8 mouse cellular contexts compared by ENCODE assay signal in genomic region chr5:120648569-120649373, GRCm38 (mm10). TPM values are rescaled to one million over a fixed set of nuclear protein-coding genes. Genes with fewer than 3 reads are reported as not detected.
DNase-seq lines count a peak whose midpoint lies in the region; ATAC-seq and TF ChIP-seq lines count a peak whose summit lies in the region.

Gene Rasal1 (plus strand): TSS chr5:120648812.

- peaks cover 65% of the 10 kb centered on the region for H3K27me3 ChIP-seq in heart, embryonic 12.5 days (replicated peaks)
- H3K27me3 ChIP-seq in kidney, postnatal 0 days (ENCODE audit: insufficient read depth, low read length), result peaks cover 11% of the 10 kb centered on the region
- peaks cover 54% of the 10 kb centered on the region for H3K27me3 ChIP-seq in liver, embryonic 11.5 days (replicated peaks; ENCODE audit: control insufficient read depth, insufficient read depth, low read length)
- H3K27me3 ChIP-seq in splenic B cell, adult 2 months (ENCODE audit: control insufficient read depth, insufficient read depth, low read length, poor library complexity, severe bottlenecking), result no peaks in the 10 kb centered on the region

- peak within 1 kb of the TSS; percentile 50 for H3K9ac ChIP-seq in heart, embryonic 12.5 days
- 0 out of 2 replicates have a peak within 1 kb of the TSS, but pooled peaks have one; percentile 35 for H3K9ac ChIP-seq in kidney, postnatal 0 days (ENCODE audit: low read depth, low read length)
- H3K9ac ChIP-seq in liver, embryonic 11.5 days (ENCODE audit: low read depth, low read length), result no peak within 1 kb of the TSS

- TF ChIP-seq POLR2A in cortical plate, adult 2 months (IDR thresholded peaks at IDR 0.05; ENCODE audit: extremely low read depth, insufficient read depth, low read length), result no peak

- WGBS in heart, embryonic 12.5 days, result under 1% methylated on average over 53 of the region's 53 CpGs
- WGBS in kidney, postnatal 0 days, result 1% methylated on average over 53 of the region's 53 CpGs
- 1% methylated on average over 53 of the region's 53 CpGs for WGBS in liver, embryonic 11.5 days

- no peaks in the 10 kb centered on the region for H3K9me3 ChIP-seq in heart, embryonic 12.5 days (replicated peaks)
- no peaks in the 10 kb centered on the region for H3K9me3 ChIP-seq in kidney, postnatal 0 days (replicated peaks; ENCODE audit: low read length)
- no peaks in the 10 kb centered on the region for H3K9me3 ChIP-seq in liver, embryonic 11.5 days (ENCODE audit: control insufficient read depth, low read length)

- ATAC-seq in heart, embryonic 12.5 days (ENCODE audit: insufficient number of reproducible peaks, low FRiP score), result peak; percentile 52
- ATAC-seq in kidney, postnatal 0 days (replicated peaks; ENCODE audit: low FRiP score, low read depth), result peak; percentile 51
- ATAC-seq in liver, embryonic 11.5 days (replicated peaks; ENCODE audit: low FRiP score), result peak; percentile 63
- ATAC-seq in monocyte, adult 5-6 weeks (replicated peaks; ENCODE audit: insufficient number of reproducible peaks, low FRiP score, low TSS enrichment, poor library complexity, severe bottlenecking), result peak; percentile 42

- peak within 1 kb of the TSS; percentile 73 for H3K4me3 ChIP-seq in cortical plate, adult 2 months (ENCODE audit: insufficient read depth, low read length)
- H3K4me3 ChIP-seq in heart, embryonic 12.5 days, result peak within 1 kb of the TSS; percentile 39
- H3K4me3 ChIP-seq in kidney, postnatal 0 days (replicated peaks; ENCODE audit: low read depth, low read length), result peak within 1 kb of the TSS; percentile 28
- H3K4me3 ChIP-seq in liver, embryonic 11.5 days (ENCODE audit: low read depth, low read length), result peak within 1 kb of the TSS; percentile 37

- peak within 1 kb of the TSS; percentile 75 for H3K4me2 ChIP-seq in heart, embryonic 12.5 days
- H3K4me2 ChIP-seq in kidney, postnatal 0 days (ENCODE audit: low read length), result peak within 1 kb of the TSS; percentile 58
- peak within 1 kb of the TSS; percentile 75 for H3K4me2 ChIP-seq in liver, embryonic 11.5 days

- H3K27ac ChIP-seq in cortical plate, adult 2 months (ENCODE audit: insufficient read depth, low read length), result peak within 1 kb of the TSS; percentile 79
- no peak within 1 kb of the TSS for H3K27ac ChIP-seq in heart, embryonic 12.5 days (ENCODE audit: poor library complexity, severe bottlenecking)
- no peak within 1 kb of the TSS for H3K27ac ChIP-seq in kidney, postnatal 0 days
- H3K27ac ChIP-seq in liver, embryonic 11.5 days (ENCODE audit: low read depth, low read length), result no peak within 1 kb of the TSS

- peak; percentile 94 for DNase-seq in A20 (ENCODE audit: low read depth, low spot score)
- peak; percentile 81 for DNase-seq in ZHBTc4 (ENCODE audit: low read depth, low spot score)
- DNase-seq in kidney, postnatal 0 days (ENCODE audit: low spot score), result peak; percentile 46
- DNase-seq in liver, embryonic 11.5 days (ENCODE audit: low spot score), result peak; percentile 72
- peak; percentile 91 for DNase-seq in splenic B cell, adult 2 months (ENCODE audit: low read depth, low spot score)

- TF ChIP-seq CTCF in cortical plate, adult 2 months (IDR thresholded peaks at IDR 0.05; ENCODE audit: extremely low read depth, insufficient read depth, low read length), result peak; percentile 44
- peak; percentile 56 for TF ChIP-seq CTCF in kidney, postnatal 0 days (IDR thresholded peaks at IDR 0.05; ENCODE audit: low read depth)

- H3K36me3 ChIP-seq in heart, embryonic 12.5 days, result no peaks in the 10 kb centered on the region
- H3K36me3 ChIP-seq in kidney, postnatal 0 days (ENCODE audit: insufficient read depth, low read length), result no peaks in the 10 kb centered on the region
- no peaks in the 10 kb centered on the region for H3K36me3 ChIP-seq in liver, embryonic 11.5 days (ENCODE audit: control insufficient read depth, insufficient read depth, low read length)
- no peaks in the 10 kb centered on the region for H3K36me3 ChIP-seq in splenic B cell, adult 2 months (ENCODE audit: control insufficient read depth, insufficient read depth, low read length, poor library complexity, severe bottlenecking)

- peaks cover 8% of the 10 kb centered on the region for H3K4me1 ChIP-seq in cortical plate, adult 2 months (ENCODE audit: control insufficient read depth, insufficient read depth, low read length)
- peaks cover 13% of the 10 kb centered on the region for H3K4me1 ChIP-seq in heart, embryonic 12.5 days (replicated peaks)
- H3K4me1 ChIP-seq in kidney, postnatal 0 days (replicated peaks; ENCODE audit: insufficient read depth, low read length), result peaks cover 6% of the 10 kb centered on the region
- H3K4me1 ChIP-seq in liver, embryonic 11.5 days (replicated peaks; ENCODE audit: control insufficient read depth, insufficient read depth, low read length), result peaks cover 18% of the 10 kb centered on the region

RNA-seq across cellular contexts. Expression of gene Rasal1, which starts in this region (rescaled TPM):
- 88.7 and 99.4 TPM in 2 replicates for polyA plus RNA-seq in cortical plate, adult 2 months (2012; rRNA removed)
- polyA plus RNA-seq in heart, embryonic 12.5 days (2016; fragmentation: Nextera tagmentation; extraction: Ambion mirVana), result 0.21 TPM in 1 of 2 replicates, not detected in the other
- polyA plus RNA-seq in kidney, postnatal 0 days (2015; fragmentation: Nextera tagmentation; extraction: Ambion mirVana), result 0.36 and 0.39 TPM in 2 replicates
- 0.25 and 0.32 TPM in 2 replicates for polyA plus RNA-seq in liver, embryonic 11.5 days (2014; fragmentation: Nextera tagmentation; extraction: Ambion mirVana)
- 0.48 to 0.49 TPM in 2 of 3 replicates, not detected in the other for total RNA-seq in monocyte, adult 5-6 weeks (2017)

Comparison
In these comparisons a context has a peak if more than half of its experiments do, and no peak if none do; other contexts are left out.
1. RNA of gene Rasal1 (polyA plus RNA-seq): 88.7 to 99.4 TPM in cortical plate, adult 2 months; 0.36 to 0.39 TPM in kidney, postnatal 0 days, 0.21 TPM in heart, embryonic 12.5 days and 0.25 to 0.32 TPM in liver, embryonic 11.5 days; every median in the first group is over 10 times any median in the second.
2. Peak in ATAC-seq, H3K4me3 ChIP-seq, H3K9ac ChIP-seq and H3K4me2 ChIP-seq in heart, embryonic 12.5 days; RNA of the gene not detected or under 1 TPM.
3. Peak in DNase-seq, ATAC-seq, H3K4me3 ChIP-seq, H3K9ac ChIP-seq and H3K4me2 ChIP-seq in kidney, postnatal 0 days; RNA of the gene not detected or under 1 TPM.
4. Peak in DNase-seq, ATAC-seq, H3K4me3 ChIP-seq and H3K4me2 ChIP-seq in liver, embryonic 11.5 days; RNA of the gene not detected or under 1 TPM.
5. Peak in ATAC-seq in monocyte, adult 5-6 weeks; RNA of the gene not detected or under 1 TPM.
6. Peak in every context shown above with its lines, with median percentiles within 50 percentile points of each other: DNase-seq, H3K4me3 ChIP-seq, ATAC-seq and H3K4me2 ChIP-seq.